Mouse (Mus musculus) CH12.LX (cell line): Measurements from ENCODE around the gene Grcc10. TPM values are rescaled to one million over a fixed set of nuclear protein-coding genes. Genes with fewer than 3 reads are reported as not detected.

Experiments
- DNase-seq: peaks from one replicate; pipeline ENCODE4 v3.0.0-alpha.2; 2013; ENCODE audit errors: extremely low read depth
- H3K27ac ChIP-seq: 2 replicates; pipeline ENCODE4 v1.5.1; 2012; ENCODE audit warnings: low read depth, mild to moderate bottlenecking, control low read depth, moderate library complexity; ENCODE audit not compliant: insufficient read depth
- H3K27me3 ChIP-seq: replicated peaks from 2 replicates; pipeline ENCODE3; 2012; ENCODE audit warnings: inconsistent platforms
- H3K36me3 ChIP-seq, 2 experiments: replicated peaks in 1 of 2; 2 replicates each; pipeline versions ENCODE3 to v1.6.1; 2012; ENCODE audit warnings: inconsistent platforms in 1 of 2, low read length in 1 of 2, mild to moderate bottlenecking in 1 of 2, mixed read lengths in 1 of 2, moderate library complexity in 1 of 2; ENCODE audit not compliant: control insufficient read depth in 1 of 2, insufficient read depth in 1 of 2
- H3K4me1 ChIP-seq, 2 experiments: 2 replicates each; pipeline ENCODE4 v1.6.1; 2012; ENCODE audit warnings: inconsistent platforms in 1 of 2, moderate library complexity in 1 of 2; ENCODE audit not compliant: insufficient read depth in 2 of 2, control insufficient read depth in 1 of 2
- H3K4me2 ChIP-seq: 2 replicates; pipeline ENCODE4 v1.6.1; 2012; ENCODE audit warnings: low read depth, mild to moderate bottlenecking, control low read depth; ENCODE audit not compliant: poor library complexity, insufficient read depth, severe bottlenecking
- H3K4me3 ChIP-seq, 3 experiments: fragments of 150-350 bp in 1 of 3; sonication (generic) in 1 of 3; replicated peaks in 1 of 3; 2 replicates each; pipeline versions ENCODE3 to v1.5.1; 2011 to 2012; ENCODE audit warnings: low read depth in 2 of 3, low read length in 2 of 3, mild to moderate bottlenecking in 2 of 3, moderate library complexity in 2 of 3, control low read depth in 1 of 3, improper control_type of control experiment in 1 of 3, inconsistent platforms in 1 of 3, mixed read lengths in 1 of 3; ENCODE audit not compliant: poor library complexity in 1 of 3
- H3K79me2 ChIP-seq: replicated peaks from 2 replicates; pipeline ENCODE4 v1.6.1; 2012; ENCODE audit warnings: mild to moderate bottlenecking, moderate library complexity; ENCODE audit not compliant: control insufficient read depth, poor library complexity, insufficient read depth, severe bottlenecking; ENCODE audit errors: extremely low read depth
- H3K9ac ChIP-seq: 2 replicates; pipeline ENCODE4 v1.6.1; 2012; ENCODE audit warnings: low read depth, mild to moderate bottlenecking, control low read depth, moderate library complexity; ENCODE audit not compliant: insufficient read depth
- H3K9me3 ChIP-seq: replicated peaks from 2 replicates; pipeline ENCODE3; 2012; ENCODE audit warnings: low read length, inconsistent platforms, mixed read lengths
- BHLHE40 ChIP-seq: IDR thresholded peaks from 2 replicates; pipeline ENCODE4 v1.6.1; 2011; ENCODE audit warnings: mild to moderate bottlenecking, low read depth, low read length, improper control_type of control experiment
- CHD1 ChIP-seq: IDR thresholded peaks from 2 replicates; pipeline ENCODE4 v1.6.1; 2012; ENCODE audit warnings: low read depth, low read length, improper control_type of control experiment, inconsistent platforms
- ELF1 ChIP-seq: IDR thresholded peaks from 2 replicates; pipeline ENCODE4 v1.6.1; 2014; ENCODE audit warnings: low read depth, mild to moderate bottlenecking, inconsistent platforms, low read length, improper control_type of control experiment
- EP300 ChIP-seq: IDR thresholded peaks from 2 replicates; pipeline ENCODE4 v1.6.1; 2011; ENCODE audit warnings: low read length, improper control_type of control experiment
- ETS1 ChIP-seq: conservative IDR thresholded peaks from 2 replicates; pipeline ENCODE4 v1.6.1; 2012; ENCODE audit warnings: low read depth, mild to moderate bottlenecking, inconsistent platforms, low read length, improper control_type of control experiment, moderate library complexity
- GABPA ChIP-seq: IDR thresholded peaks from 2 replicates; pipeline ENCODE4 v1.6.1; 2012; ENCODE audit warnings: low read depth, low read length, improper control_type of control experiment, inconsistent platforms; ENCODE audit not compliant: insufficient replicate concordance
- JUND ChIP-seq: conservative IDR thresholded peaks from 2 replicates; pipeline ENCODE4 v1.6.1; 2011; ENCODE audit warnings: low read depth, low read length, improper control_type of control experiment
- KAT2A ChIP-seq: IDR thresholded peaks from 2 replicates; pipeline ENCODE4 v1.6.1; 2012; ENCODE audit warnings: low read length, improper control_type of control experiment, inconsistent platforms; ENCODE audit not compliant: insufficient replicate concordance
- MAFK ChIP-seq: IDR thresholded peaks from 2 replicates; pipeline ENCODE4 v1.6.1; 2011; ENCODE audit warnings: low read length, improper control_type of control experiment; ENCODE audit not compliant: insufficient replicate concordance
- MAZ ChIP-seq: IDR thresholded peaks from 2 replicates; pipeline ENCODE4 v1.6.1; 2012; ENCODE audit warnings: low read depth, mild to moderate bottlenecking, inconsistent platforms, low read length, improper control_type of control experiment, moderate library complexity
- MXI1 ChIP-seq: IDR thresholded peaks from 2 replicates; pipeline ENCODE4 v1.6.1; 2011; ENCODE audit warnings: mild to moderate bottlenecking, low read depth, low read length, improper control_type of control experiment
- PAX5 ChIP-seq: IDR thresholded peaks from 2 replicates; pipeline ENCODE4 v1.6.1; 2012; ENCODE audit warnings: low read length, inconsistent platforms, mixed read lengths
- POLR2A ChIP-seq: IDR thresholded peaks from 2 replicates; pipeline ENCODE4 v1.6.1; 2011; ENCODE audit warnings: low read depth, mild to moderate bottlenecking, improper control_type of control experiment, low read length
- POLR2AphosphoS2 ChIP-seq: IDR thresholded peaks from 2 replicates; pipeline ENCODE4 v1.6.1; 2011; ENCODE audit warnings: low read depth, low read length, improper control_type of control experiment
- RCOR1 ChIP-seq: conservative IDR thresholded peaks from 2 replicates; pipeline ENCODE4 v1.6.1; 2012; ENCODE audit warnings: low read depth, mild to moderate bottlenecking, inconsistent platforms, low read length, improper control_type of control experiment
- SIN3A ChIP-seq: IDR thresholded peaks from 2 replicates; pipeline ENCODE4 v1.6.1; 2012; ENCODE audit warnings: low read length, improper control_type of control experiment, inconsistent platforms
- SMC3 ChIP-seq: IDR thresholded peaks from 2 replicates; pipeline ENCODE4 v1.6.1; 2011; ENCODE audit warnings: low read depth, low read length, improper control_type of control experiment
- UBTF ChIP-seq: IDR thresholded peaks from 2 replicates; pipeline ENCODE4 v1.6.1; 2012; ENCODE audit warnings: low read depth, mild to moderate bottlenecking, inconsistent platforms, low read length, improper control_type of control experiment, moderate library complexity
- ZMIZ1 ChIP-seq: IDR thresholded peaks from 2 replicates; pipeline ENCODE4 v1.6.1; 2012; ENCODE audit warnings: low read depth, mild to moderate bottlenecking, inconsistent platforms, low read length, improper control_type of control experiment
- dilution Hi-C: fragments of 300-500 bp; cut with MboI; formaldehyde crosslinking; loops from 2 replicates; pipeline ENCODE4 v1.14.3; 2020; ENCODE audit warnings: low sequenced_read_pairs; ENCODE audit not compliant: extremely low pct_unique_long_range_greater_than_20kb, extremely low pct_ligation_motif_present
- in situ Hi-C: fragments of 300-500 bp; cut with MboI; formaldehyde crosslinking; loops from 3 replicates; pipeline ENCODE4 v1.14.3; 2019; ENCODE audit warnings: low sequenced_read_pairs, low pct_ligation_motif_present, low pct_unique_long_range_greater_than_20kb, mixed read lengths
- polyA plus RNA-seq: library from polyadenylated mRNA; unstranded; fragments of >175 nt; gene quantifications from 2 replicates; pipeline ENCODE4 v1.2.1, GENCODE M21; 2012; ENCODE audit warnings: low read depth; ENCODE audit not compliant: insufficient read length
- total RNA-seq, 2 experiments: library from RNA; depleted of rRNA; stranded (reverse); fragments of 300-350 nt in 1 of 2; fragments of >200 nt in 1 of 2; gene quantifications; 2 replicates each; pipeline ENCODE4 v1.2.3; 2012 to 2014

Grcc10 gene
- total and polyA plus RNA-seq, 3 experiments, result 64.3 to 197 (median 88.4) TPM

- peak; percentile 92 for TF ChIP-seq BHLHE40
- TF ChIP-seq MAZ, result peak; percentile 88; the same call in 1 of the 2 replicates
- TF ChIP-seq SMC3, result peak; percentile 8; the same call in 1 of the 2 replicates
These were observed 11.1 kb downstream of the Grcc10 start (continued) for GRCm38 (mm10) chr6:124729850-124730705.

- dilution Hi-C loops, result no loop called here
- 0 out of 2 replicates have a peak, but pooled peaks have one; percentile 10 for TF ChIP-seq POLR2A
- TF ChIP-seq GABPA, result no peak
- peak overlapping the region; percentile 61; the same call in 1 of the 2 replicates for H3K9ac ChIP-seq
- in situ Hi-C loops, result no loop called here
- peak overlapping the region; percentile 69 for H3K27ac ChIP-seq
- no peak overlapping the region for H3K4me2 ChIP-seq
- H3K27me3 ChIP-seq, result no peaks in the 10 kb centered on the region
- H3K36me3 ChIP-seq, result peaks cover 56 to 72% of the 10 kb centered on the region in 2 experiments
- H3K9me3 ChIP-seq, result no peaks in the 10 kb centered on the region
- no peak overlapping the region for H3K4me3 ChIP-seq
- H3K4me1 ChIP-seq, result peaks cover 40 to 70% of the 10 kb centered on the region in 2 experiments
- DNase-seq, result no peak
- H3K79me2 ChIP-seq, result peaks cover 36% of the 10 kb centered on the region
These were observed 12.6 kb downstream of the Grcc10 start for GRCm38 (mm10) chr6:124728621-124729020.

- peak; percentile 94 for TF ChIP-seq MAFK
- no peak for TF ChIP-seq MXI1
- TF ChIP-seq, all 38 proteins: peak for 1
- in situ Hi-C loops, result no loop called here
- Histone ChIP-seq H3K4me2 (no peak overlapping the region), H3K79me2 (peaks cover 18% of the 10 kb centered on the region), H3K9me3 (no peaks in the 10 kb centered on the region), H3K4me3 (peak overlapping the region in 1 of 3 experiments; percentile 17), H3K27me3 (no peaks in the 10 kb centered on the region), H3K36me3 (peaks cover 67 to 87% of the 10 kb centered on the region in 2 experiments), H3K27ac (peak overlapping the region; percentile 94), H3K9ac (no peak overlapping the region), H3K4me1 (peaks cover 56 to 87% of the 10 kb centered on the region in 2 experiments)
- DNase-seq, result no peak
- dilution Hi-C loops, result no loop called here
These were observed 16.7 kb downstream of the Grcc10 start for GRCm38 (mm10) chr6:124724472-124724871.

GRCm38 (mm10) chr6:124723541-124723940 is 17.6 kb downstream of the Grcc10 start:
- H3K4me1 ChIP-seq, result peaks cover 50 to 86% of the 10 kb centered on the region in 2 experiments
- in situ Hi-C loops, result no loop called here
- peak; percentile 61 for DNase-seq
- H3K27me3 ChIP-seq, result no peaks in the 10 kb centered on the region
- peak overlapping the region; percentile 25; the same call in 1 of the 2 replicates for H3K9ac ChIP-seq
- peaks cover 8% of the 10 kb centered on the region; the same call in 1 of the 2 replicates for H3K79me2 ChIP-seq
- dilution Hi-C loops, result no loop called here
- H3K4me2 ChIP-seq, result peak overlapping the region; percentile 48
- H3K9me3 ChIP-seq, result no peaks in the 10 kb centered on the region
- H3K27ac ChIP-seq, result peak overlapping the region; percentile 94
- H3K4me3 ChIP-seq, result peak overlapping the region in 1 of 3 experiments; percentile 19
- H3K36me3 ChIP-seq, result peaks cover 61 to 87% of the 10 kb centered on the region in 2 experiments
- no peak; the same call in 1 of the 2 replicates for TF ChIP-seq SMC3
- no peak for TF ChIP-seq ZMIZ1
- TF ChIP-seq ETS1, result peak; percentile 57
- TF ChIP-seq EP300, result peak; percentile 43
- TF ChIP-seq GABPA, result no peak
- no peak for TF ChIP-seq UBTF
- no peak for TF ChIP-seq RCOR1
- no peak for TF ChIP-seq MAFK
- 0 out of 2 replicates have a peak, but pooled peaks have one; percentile 45 for TF ChIP-seq SIN3A
- TF ChIP-seq CHD1, result 0 out of 2 replicates have a peak, but pooled peaks have one; percentile 1
- no peak for TF ChIP-seq POLR2AphosphoS2
- no peak for TF ChIP-seq MXI1
- TF ChIP-seq PAX5, result no peak
- no peak for TF ChIP-seq KAT2A
- TF ChIP-seq JUND, result no peak
- peak; percentile 65; the same call in 1 of the 2 replicates for TF ChIP-seq MAZ
- TF ChIP-seq ELF1, result no peak; the same call in 1 of the 2 replicates
